43 mouse cellular contexts compared by ENCODE assay signal in the genomic region with DNA sequence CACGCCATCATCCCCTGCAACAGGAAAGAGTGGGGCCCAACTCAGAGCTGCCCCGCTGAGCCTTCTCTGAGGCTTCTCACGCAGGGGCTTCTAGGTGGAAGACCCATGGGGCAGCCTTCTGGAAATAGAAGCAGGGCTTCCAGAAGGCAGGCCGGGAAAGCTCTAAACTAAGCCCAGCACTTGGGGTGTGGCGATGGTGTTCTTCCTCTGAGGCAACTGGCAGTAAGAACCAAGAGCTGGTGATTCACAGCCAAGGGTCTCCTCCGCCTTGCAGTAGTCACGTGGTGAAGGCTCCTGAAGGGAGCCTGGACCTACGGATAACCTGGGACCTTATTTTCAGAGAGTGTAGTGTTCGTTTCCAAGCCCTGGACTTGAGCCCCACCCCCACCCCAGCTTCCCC. TPM values are rescaled to one million over a fixed set of nuclear protein-coding genes. Genes with fewer than 3 reads are reported as not detected.
"Had no signal": no experiment of that assay in that cellular context is flagged by ENCODE, and none has a peak within 500 bp of the region (broad histone marks: within the 10 kb centered on the region; RNA-seq: fewer than 3 reads in every experiment).

No protein-coding gene starts in this region.

- H3K27ac ChIP-seq: heart, embryonic 10.5 days; hindbrain, embryonic 13.5 days; hindbrain, embryonic 15.5 days; hindbrain, postnatal 0 days; kidney, embryonic 15.5 days; kidney, postnatal 0 days; limb, embryonic 10.5 days; limb, embryonic 12.5 days; liver, embryonic 13.5 days had no signal

- ATAC-seq: hindbrain, postnatal 0 days; intestine, embryonic 16.5 days had no signal

- H3K27me3 ChIP-seq: heart, embryonic 12.5 days; hindbrain, embryonic 13.5 days; hindbrain, embryonic 15.5 days; kidney, embryonic 15.5 days; limb, embryonic 12.5 days; liver, embryonic 13.5 days had no signal

- H3K4me3 ChIP-seq: heart, embryonic 10.5 days; heart, embryonic 12.5 days; hindbrain, embryonic 13.5 days; hindbrain, embryonic 15.5 days; kidney, embryonic 15.5 days; limb, embryonic 10.5 days; limb, embryonic 12.5 days; liver, embryonic 13.5 days had no signal

- H3K36me3 ChIP-seq: heart, embryonic 10.5 days; heart, embryonic 12.5 days; hindbrain, embryonic 13.5 days; hindbrain, embryonic 15.5 days; kidney, embryonic 15.5 days; limb, embryonic 10.5 days; limb, embryonic 12.5 days; liver, embryonic 13.5 days had no signal

- H3K4me1 ChIP-seq: heart, embryonic 12.5 days; hindbrain, embryonic 13.5 days; hindbrain, embryonic 15.5 days; limb, embryonic 12.5 days; liver, embryonic 13.5 days had no signal

- DNase-seq: gastrocnemius, postnatal 14 days; gastrocnemius, postnatal 36 days; heart, adult 18-20 months; heart, postnatal 10 days; heart, postnatal 36 days; kidney, adult 11 months; kidney, adult 2 months; kidney, adult 9 months; kidney, postnatal 14 days; kidney, postnatal 36 days; layer of hippocampus, adult 9-11 months; layer of hippocampus, postnatal 36 days; liver; liver, embryonic 13.5 days had no signal

- H3K9me3 ChIP-seq: heart, embryonic 10.5 days; hindbrain, embryonic 13.5 days; hindbrain, embryonic 15.5 days; kidney, embryonic 15.5 days; limb, embryonic 10.5 days; limb, embryonic 12.5 days; liver, embryonic 13.5 days had no signal

RNA-seq across cellular contexts. Expression of a gene that starts 2.9 kb away (rescaled TPM):
- total RNA-seq: gastrocnemius, adult 18-20 months; gastrocnemius, adult 8-10 months; heart, postnatal 10 days; heart, postnatal 36 days; hematopoietic stem cell, adult 5-6 weeks; hindbrain, postnatal 0 days; layer of hippocampus, adult 18-20 months; layer of hippocampus, postnatal 14 days; left cerebral cortex, adult 18-20 months; left cerebral cortex, adult 8-10 months; left cerebral cortex, postnatal 14 days; left cerebral cortex, postnatal 36 days had no signal
- polyA plus RNA-seq: heart, embryonic 10.5 days; heart, embryonic 12.5 days; heart, embryonic 14.5 days; heart, embryonic 16.5 days; hindbrain, embryonic 11.5 days; hindbrain, embryonic 13.5 days; hindbrain, embryonic 15.5 days; hindbrain, postnatal 0 days; intestine, embryonic 14.5 days; intestine, embryonic 16.5 days; kidney, adult 2 months; kidney, embryonic 15.5 days; kidney, postnatal 0 days; large intestine, adult 2 months; limb, embryonic 10.5 days; liver, embryonic 11.5 days; liver, embryonic 13.5 days had no signal

RNA-seq across cellular contexts. Expression of a gene that starts 49.5 kb away (rescaled TPM):
- total RNA-seq: gastrocnemius, adult 18-20 months; gastrocnemius, adult 8-10 months; gastrocnemius, postnatal 14 days; gastrocnemius, postnatal 36 days; heart, adult 18-20 months; heart, adult 8-10 months; heart, postnatal 10 days; heart, postnatal 36 days; hematopoietic stem cell, adult 5-6 weeks; hindbrain, postnatal 0 days; layer of hippocampus, adult 18-20 months; layer of hippocampus, adult 8-10 months; layer of hippocampus, postnatal 14 days; layer of hippocampus, postnatal 36 days; left cerebral cortex, adult 18-20 months; left cerebral cortex, adult 8-10 months; left cerebral cortex, postnatal 36 days had no signal
- polyA plus RNA-seq: gonadal fat pad, adult 2 months; heart, embryonic 10.5 days; heart, embryonic 12.5 days; heart, embryonic 14.5 days; heart, embryonic 16.5 days; hindbrain, embryonic 11.5 days; hindbrain, embryonic 13.5 days; hindbrain, embryonic 15.5 days; hindbrain, postnatal 0 days; intestine, embryonic 14.5 days; kidney, embryonic 15.5 days; kidney, postnatal 0 days; limb, embryonic 10.5 days; limb, embryonic 12.5 days; limb, embryonic 14.5 days; liver, embryonic 11.5 days; liver, embryonic 13.5 days had no signal
